Comparison of ENCODE assay signal across 7 mouse cellular contexts in genomic region chr19:6363411-6364240, GRCm38 (mm10). TPM values are rescaled to one million over a fixed set of nuclear protein-coding genes. Genes with fewer than 3 reads are reported as not detected.
DNase-seq lines count a peak whose midpoint lies in the region; ATAC-seq lines count a peak whose summit lies in the region.

TSS of gene Sf1 (plus strand) at chr19:6363690.

- no peaks in the 10 kb centered on the region for H3K9me3 ChIP-seq in intestine, embryonic 15.5 days
- no peaks in the 10 kb centered on the region for H3K9me3 ChIP-seq in midbrain, embryonic 11.5 days (ENCODE audit: control insufficient read depth, low read length)

- ATAC-seq in intestine, embryonic 15.5 days = peak; percentile 98
- ATAC-seq in midbrain, embryonic 11.5 days (ENCODE audit: low FRiP score) = peak; percentile 97

- peak within 1 kb of the TSS; percentile 96 for H3K4me3 ChIP-seq in intestine, embryonic 15.5 days (replicated peaks)
- H3K4me3 ChIP-seq in midbrain, embryonic 11.5 days (ENCODE audit: low read depth, low read length) = peak within 1 kb of the TSS; percentile 100

- H3K9ac ChIP-seq in intestine, embryonic 15.5 days = peak within 1 kb of the TSS; percentile 99
- H3K9ac ChIP-seq in midbrain, embryonic 11.5 days (ENCODE audit: low read length) = peak within 1 kb of the TSS; percentile 100

- DNase-seq in adrenal gland, adult 2 months = peak; percentile 100
- peak; percentile 98 for DNase-seq in embryo, embryonic 11.5 days (ENCODE audit: low read depth, low spot score)
- DNase-seq in gastrocnemius, postnatal 36 days = peak; percentile 99
- peak; percentile 99 to 100 for DNase-seq in left cerebral cortex, postnatal 25 days (ENCODE audit: low spot score in 2 of 2)
- peak; percentile 100 for DNase-seq in midbrain, embryonic 11.5 days (ENCODE audit: low spot score, missing footprints)
- peak; percentile 100 for DNase-seq in skeletal muscle tissue, adult 2 months (ENCODE audit: low read depth, low spot score)

- peaks cover 9% of the 10 kb centered on the region for H3K4me1 ChIP-seq in intestine, embryonic 15.5 days (replicated peaks)
- H3K4me1 ChIP-seq in midbrain, embryonic 11.5 days (ENCODE audit: control insufficient read depth, insufficient read depth, low read length) = peaks cover 11% of the 10 kb centered on the region

- peaks cover 9% of the 10 kb centered on the region for H3K36me3 ChIP-seq in intestine, embryonic 15.5 days
- H3K36me3 ChIP-seq in midbrain, embryonic 11.5 days (ENCODE audit: control insufficient read depth, insufficient read depth, low read length) = peaks cover 23% of the 10 kb centered on the region

- H3K27ac ChIP-seq in intestine, embryonic 15.5 days = peak within 1 kb of the TSS; percentile 99
- peak within 1 kb of the TSS; percentile 98 for H3K27ac ChIP-seq in midbrain, embryonic 11.5 days (ENCODE audit: low read depth, low read length)

- WGBS in intestine, embryonic 15.5 days = under 1% methylated on average over 82 of the region's 85 CpGs
- WGBS in midbrain, embryonic 11.5 days = 1% methylated on average over 73 of the region's 85 CpGs

- H3K4me2 ChIP-seq in intestine, embryonic 15.5 days (replicated peaks) = peak within 1 kb of the TSS; percentile 72
- H3K4me2 ChIP-seq in midbrain, embryonic 11.5 days = peak within 1 kb of the TSS; percentile 92

- no peaks in the 10 kb centered on the region for H3K27me3 ChIP-seq in intestine, embryonic 15.5 days (replicated peaks)
- no peaks in the 10 kb centered on the region for H3K27me3 ChIP-seq in midbrain, embryonic 11.5 days (ENCODE audit: control insufficient read depth, insufficient read depth, low read length)

- intact Hi-C loops in gastrocnemius, postnatal 36 days (cut with DNase I) = no loop called here
- intact Hi-C loops in left cerebral cortex, postnatal 25 days (cut with DNase I) = loop anchor here (2.0 kb wide), 1 partner anchor 29 kb away; the partner anchor contains the start of gene Men1

RNA-seq across cellular contexts. Expression of gene Sf1, which starts in this region (rescaled TPM):
- 100 to 1,000 TPM; 141 to 286 TPM for total RNA-seq in adrenal gland, adult 2 months (2021)
- 346 and 350 TPM in 2 replicates for polyA plus RNA-seq in adrenal gland, adult 2 months (2012; rRNA removed)
- 10 to 100 TPM; 75.8 to 84.5 TPM for total RNA-seq in gastrocnemius, postnatal 36 days (2021)
- polyA plus RNA-seq in intestine, embryonic 15.5 days (2015; fragmentation: Nextera tagmentation; extraction: Ambion mirVana) = 118 and 129 TPM in 2 replicates
- 100 to 1,000 TPM; 180 to 195 TPM for total RNA-seq in left cerebral cortex, postnatal 25 days (2021)
- polyA plus RNA-seq in midbrain, embryonic 11.5 days (2014; fragmentation: Nextera tagmentation; extraction: Ambion mirVana) = 186 and 215 TPM in 2 replicates

Comparison
In these comparisons a context has a peak if more than half of its experiments do, and no peak if none do; other contexts are left out.
1. Peak in every context shown above with its lines: DNase-seq, ATAC-seq, H3K4me3 ChIP-seq and H3K27ac ChIP-seq.